Mouse (Mus musculus): Measurements from ENCODE around the gene Bud23. TPM values are rescaled to one million over a fixed set of nuclear protein-coding genes. Genes with fewer than 3 reads are reported as not detected.
A peak's percentile ranks its signal among the peaks of the same experiment; 100 is the strongest.
"Not testable (repeated sequence)": the region's sequence is repeated elsewhere in the genome, so short reads cannot be mapped to it uniquely, and the experiment has no call there.

Gene Bud23
- polyA plus RNA-seq, 1 experiment from 2014 or later, result 78.3 TPM

- H3K4me2 ChIP-seq, result peak within 1 kb of the TSS; percentile 81
- H3K4me3 ChIP-seq (ENCODE audit: low read depth, low read length), result peak within 1 kb of the TSS; percentile 92
- H3K27ac ChIP-seq (ENCODE audit: low read depth, low read length), result no peak within 1 kb of the TSS
- under 1% methylated on average over 52 of the region's 52 CpGs for WGBS (ENCODE audit: insufficient replicate concordance)
- peak; percentile 93 for ATAC-seq (replicated peaks; ENCODE audit: insufficient number of reproducible peaks, low FRiP score, low TSS enrichment)
- H3K4me1 ChIP-seq (ENCODE audit: control insufficient read depth, insufficient read depth, low read length), result peaks cover 6% of the 10 kb centered on the region; the same call in 1 of the 2 replicates
- H3K36me3 ChIP-seq (ENCODE audit: control insufficient read depth, insufficient read depth, low read length), result peaks cover 10% of the 10 kb centered on the region
- no peaks in the 10 kb centered on the region for H3K9me3 ChIP-seq (replicated peaks; ENCODE audit: control insufficient read depth, low read length)
- no peaks in the 10 kb centered on the region for H3K27me3 ChIP-seq (ENCODE audit: control insufficient read depth, insufficient read depth, low read length)
- H3K9ac ChIP-seq (ENCODE audit: low read depth, low read length), result peak within 1 kb of the TSS; percentile 88
Measured at GRCm38 (mm10) chr5:135063629-135064381, 954 bp downstream of the Bud23 start, which contains the start of gene Dnajc30. TSS of gene Dnajc30 (plus strand) at chr5:135064202.

GRCm38 (mm10) chr5:135053356-135053755, 11.4 kb downstream of the Bud23 start:
- Histone ChIP-seq H3K4me1 (ENCODE audit: control insufficient read depth, insufficient read depth, low read length) (no peaks in the 10 kb centered on the region), H3K36me3 (ENCODE audit: control insufficient read depth, insufficient read depth, low read length) (peaks cover 26% of the 10 kb centered on the region), H3K9ac (ENCODE audit: low read depth, low read length) (no peak overlapping the region), H3K27ac (ENCODE audit: low read depth, low read length) (no peak overlapping the region), H3K27me3 (ENCODE audit: control insufficient read depth, insufficient read depth, low read length) (no peaks in the 10 kb centered on the region), H3K4me2 (no peak overlapping the region), H3K9me3 (replicated peaks; ENCODE audit: control insufficient read depth, low read length) (no peaks in the 10 kb centered on the region), H3K4me3 (ENCODE audit: low read depth, low read length) (no peak overlapping the region)
- ATAC-seq (replicated peaks; ENCODE audit: insufficient number of reproducible peaks, low FRiP score, low TSS enrichment), result no peak
- 78% methylated on average over 12 of the region's 12 CpGs for WGBS (ENCODE audit: insufficient replicate concordance)

- H3K36me3 ChIP-seq (ENCODE audit: control insufficient read depth, insufficient read depth, low read length), result peaks cover 22% of the 10 kb centered on the region
- not testable (repeated sequence) for H3K4me2 ChIP-seq; H3K9me3 ChIP-seq (replicated peaks; ENCODE audit: control insufficient read depth, low read length); ATAC-seq (replicated peaks; ENCODE audit: insufficient number of reproducible peaks, low FRiP score, low TSS enrichment); H3K27ac ChIP-seq (ENCODE audit: low read depth, low read length); H3K27me3 ChIP-seq (ENCODE audit: control insufficient read depth, insufficient read depth, low read length); H3K4me3 ChIP-seq (ENCODE audit: low read depth, low read length); H3K9ac ChIP-seq (ENCODE audit: low read depth, low read length); H3K4me1 ChIP-seq (ENCODE audit: control insufficient read depth, insufficient read depth, low read length)
- WGBS (ENCODE audit: insufficient replicate concordance), result 94% methylated on average over 6 of the region's 6 CpGs
Measured at GRCm38 (mm10) chr5:135049268-135049667, 15.5 kb downstream of the Bud23 start.

GRCm38 (mm10) chr5:135048539-135048938, 16.2 kb downstream of the Bud23 start:
- Histone ChIP-seq H3K9me3 (replicated peaks; ENCODE audit: control insufficient read depth, low read length) (no peaks in the 10 kb centered on the region), H3K9ac (ENCODE audit: low read depth, low read length) (no peak overlapping the region), H3K4me1 (ENCODE audit: control insufficient read depth, insufficient read depth, low read length) (no peaks in the 10 kb centered on the region), H3K4me2 (no peak overlapping the region), H3K36me3 (ENCODE audit: control insufficient read depth, insufficient read depth, low read length) (peaks cover 19% of the 10 kb centered on the region), H3K27ac (ENCODE audit: low read depth, low read length) (no peak overlapping the region), H3K4me3 (ENCODE audit: low read depth, low read length) (no peak overlapping the region), H3K27me3 (ENCODE audit: control insufficient read depth, insufficient read depth, low read length) (no peaks in the 10 kb centered on the region)
- 85% methylated on average over 5 of the region's 5 CpGs for WGBS (ENCODE audit: insufficient replicate concordance)
- ATAC-seq (replicated peaks; ENCODE audit: insufficient number of reproducible peaks, low FRiP score, low TSS enrichment), result no peak

- no peaks in the 10 kb centered on the region for H3K9me3 ChIP-seq (replicated peaks; ENCODE audit: control insufficient read depth, low read length)
- 89% methylated on average over 3 of the region's 3 CpGs for WGBS (ENCODE audit: insufficient replicate concordance)
- H3K4me3 ChIP-seq (ENCODE audit: low read depth, low read length), result no peak overlapping the region
- ATAC-seq (replicated peaks; ENCODE audit: insufficient number of reproducible peaks, low FRiP score, low TSS enrichment), result no peak
- H3K27ac ChIP-seq (ENCODE audit: low read depth, low read length), result no peak overlapping the region
- H3K27me3 ChIP-seq (ENCODE audit: control insufficient read depth, insufficient read depth, low read length), result no peaks in the 10 kb centered on the region
- H3K4me1 ChIP-seq (ENCODE audit: control insufficient read depth, insufficient read depth, low read length), result peaks cover 14% of the 10 kb centered on the region
- no peak overlapping the region for H3K9ac ChIP-seq (ENCODE audit: low read depth, low read length)
- peaks cover 16% of the 10 kb centered on the region for H3K36me3 ChIP-seq (ENCODE audit: control insufficient read depth, insufficient read depth, low read length)
- no peak overlapping the region for H3K4me2 ChIP-seq
Measured at GRCm38 (mm10) chr5:135044575-135044974, 20.2 kb downstream of the Bud23 start.

- H3K27me3 ChIP-seq (ENCODE audit: control insufficient read depth, insufficient read depth, low read length), result no peaks in the 10 kb centered on the region
- peaks cover 15% of the 10 kb centered on the region for H3K4me1 ChIP-seq (ENCODE audit: control insufficient read depth, insufficient read depth, low read length)
- H3K9me3 ChIP-seq (replicated peaks; ENCODE audit: control insufficient read depth, low read length), result no peaks in the 10 kb centered on the region
- ATAC-seq (replicated peaks; ENCODE audit: insufficient number of reproducible peaks, low FRiP score, low TSS enrichment), result peak; percentile 31; the same call in 1 of the 2 replicates
- no peak overlapping the region for H3K9ac ChIP-seq (ENCODE audit: low read depth, low read length)
- no peak overlapping the region for H3K4me3 ChIP-seq (ENCODE audit: low read depth, low read length)
- H3K36me3 ChIP-seq (ENCODE audit: control insufficient read depth, insufficient read depth, low read length), result peaks cover 8% of the 10 kb centered on the region
- WGBS (ENCODE audit: insufficient replicate concordance), result 34% methylated on average over 21 of the region's 21 CpGs
- H3K4me2 ChIP-seq, result peak overlapping the region; percentile 30
- H3K27ac ChIP-seq (ENCODE audit: low read depth, low read length), result no peak overlapping the region
Measured at GRCm38 (mm10) chr5:135042105-135042788, 22.5 kb downstream of the Bud23 start.

- H3K27me3 ChIP-seq (ENCODE audit: control insufficient read depth, insufficient read depth, low read length), result no peaks in the 10 kb centered on the region
- no peaks in the 10 kb centered on the region for H3K9me3 ChIP-seq (replicated peaks; ENCODE audit: control insufficient read depth, low read length)
- 35% methylated on average over 11 of the region's 11 CpGs for WGBS (ENCODE audit: insufficient replicate concordance)
- no peak overlapping the region for H3K4me3 ChIP-seq (ENCODE audit: low read depth, low read length)
- H3K36me3 ChIP-seq (ENCODE audit: control insufficient read depth, insufficient read depth, low read length), result peaks cover 8% of the 10 kb centered on the region
- no peak overlapping the region for H3K9ac ChIP-seq (ENCODE audit: low read depth, low read length)
- peaks cover 15% of the 10 kb centered on the region for H3K4me1 ChIP-seq (ENCODE audit: control insufficient read depth, insufficient read depth, low read length)
- no peak overlapping the region for H3K27ac ChIP-seq (ENCODE audit: low read depth, low read length)
- no peak overlapping the region for H3K4me2 ChIP-seq
- no peak for ATAC-seq (replicated peaks; ENCODE audit: insufficient number of reproducible peaks, low FRiP score, low TSS enrichment)
Measured at GRCm38 (mm10) chr5:135040777-135041176, 24.0 kb downstream of the Bud23 start.

- Histone ChIP-seq H3K9me3 (replicated peaks; ENCODE audit: control insufficient read depth, low read length) (no peaks in the 10 kb centered on the region), H3K27ac (ENCODE audit: low read depth, low read length) (no peak overlapping the region), H3K4me2 (no peak overlapping the region), H3K27me3 (ENCODE audit: control insufficient read depth, insufficient read depth, low read length) (no peaks in the 10 kb centered on the region), H3K9ac (ENCODE audit: low read depth, low read length) (no peak overlapping the region), H3K4me1 (ENCODE audit: control insufficient read depth, insufficient read depth, low read length) (peaks cover 19% of the 10 kb centered on the region), H3K4me3 (ENCODE audit: low read depth, low read length) (no peak overlapping the region), H3K36me3 (ENCODE audit: control insufficient read depth, insufficient read depth, low read length) (peaks cover 4% of the 10 kb centered on the region)
- no peak for ATAC-seq (replicated peaks; ENCODE audit: insufficient number of reproducible peaks, low FRiP score, low TSS enrichment)
- WGBS (ENCODE audit: insufficient replicate concordance), result 37% methylated on average over 6 of the region's 6 CpGs
Measured at GRCm38 (mm10) chr5:135040059-135040458, 24.7 kb downstream of the Bud23 start.
